Mouse (Mus musculus) hematopoietic multipotent progenitor cell, adult 10-12 weeks (in vitro differentiated cells): ENCODE measurements around the gene Acyp2. TPM values are rescaled to one million over a fixed set of nuclear protein-coding genes. Genes with fewer than 3 reads are reported as not detected.

Experiments used
- polyA plus RNA-seq: library from polyadenylated mRNA; stranded (reverse); fragments of >175 nt; gene quantifications from 2 replicates; pipeline ENCODE4 v1.2.3, GENCODE M21; 2012; ENCODE audit warnings: low replicate concordance

Acyp2 gene
- 2.1 TPM in 1 of 2 replicates, not detected in the other for polyA plus RNA-seq

GRCm38 (mm10) chr11:30649001-30649637 is at the start of gene Acyp2:
Acyp2 (minus strand) TSS chr11:30649587.

GRCm38 (mm10) chr11:30471751-30472593 is 177.4 kb downstream of the Acyp2 start, which contains the start of gene 4930505A04Rik:
4930505A04Rik (minus strand) TSS chr11:30471827.

Other genes starting within 250 kb of the Acyp2 start
- gene 4930505A04Rik, start 177.8 kb downstream of the Acyp2 start, polyA plus RNA-seq: not detected in 2 replicates
- gene Psme4, start 122.1 kb upstream of the Acyp2 start, polyA plus RNA-seq: 4.2 and 5.1 TPM in 2 replicates
- not detected in 2 replicates for gene Gpr75, start 235.8 kb upstream of the Acyp2 start, polyA plus RNA-seq
- 1.3 and 1.7 TPM in 2 replicates for gene Asb3, start 235.8 kb upstream of the Acyp2 start, polyA plus RNA-seq